Mouse (Mus musculus) myocyte (in vitro differentiated cells): ENCODE results near the gene Prkcb.

ENCODE experiments used
- CEBPB ChIP-seq: IDR thresholded peaks from 2 replicates; pipeline ENCODE4 v1.6.1; 2011; ENCODE audit warnings: mild to moderate bottlenecking, moderate library complexity; ENCODE audit not compliant: poor library complexity, insufficient read depth, severe bottlenecking
- E2F4 ChIP-seq: IDR thresholded peaks from one replicate; pipeline ENCODE4 v1.6.1; 2011; ENCODE audit warnings: mild to moderate bottlenecking, control low read depth, moderate library complexity; ENCODE audit not compliant: insufficient read depth
- MAX ChIP-seq: IDR thresholded peaks from one replicate; pipeline ENCODE4 v1.6.1; 2011; ENCODE audit warnings: low read depth, mild to moderate bottlenecking, control low read depth
- MYOD1 ChIP-seq, 3 experiments: IDR thresholded peaks; one replicate each; pipeline ENCODE4 v1.6.1; 2011; ENCODE audit warnings: control low read depth in 2 of 3, low read depth in 2 of 3, mild to moderate bottlenecking in 2 of 3, moderate library complexity in 1 of 3; ENCODE audit not compliant: insufficient read length in 2 of 3, control insufficient read depth in 1 of 3
- MYOG ChIP-seq, 3 experiments: IDR thresholded peaks; one replicate each; pipeline ENCODE4 v1.6.1; 2011; ENCODE audit warnings: control low read depth in 2 of 3, low read depth in 2 of 3, mild to moderate bottlenecking in 2 of 3; ENCODE audit not compliant: insufficient read length in 2 of 3, control insufficient read depth in 1 of 3, insufficient read depth in 1 of 3
- POLR2A ChIP-seq: IDR thresholded peaks from one replicate; pipeline ENCODE4 v1.6.1; 2011; ENCODE audit warnings: low read depth, mild to moderate bottlenecking, control low read depth, moderate library complexity; ENCODE audit not compliant: insufficient read length
- POLR2AphosphoS2 ChIP-seq: IDR thresholded peaks from one replicate; pipeline ENCODE4 v1.6.1; 2011; ENCODE audit warnings: low read depth, control low read depth; ENCODE audit not compliant: insufficient read length
- REST ChIP-seq: IDR thresholded peaks from one replicate; pipeline ENCODE4 v1.6.1; 2011; ENCODE audit warnings: mild to moderate bottlenecking, control low read depth, moderate library complexity; ENCODE audit not compliant: insufficient read depth, insufficient read length
- TCF12 ChIP-seq: IDR thresholded peaks from one replicate; pipeline ENCODE4 v1.6.1; 2011; ENCODE audit warnings: mild to moderate bottlenecking, control low read depth; ENCODE audit not compliant: poor library complexity, insufficient read depth, severe bottlenecking
- USF1 ChIP-seq: IDR thresholded peaks from one replicate; pipeline ENCODE4 v1.6.1; 2011; ENCODE audit warnings: low read depth, mild to moderate bottlenecking, control low read depth, moderate library complexity

GRCm38 (mm10) chr7:122613876-122614275, 325.3 kb downstream of the Prkcb start:
- TF ChIP-seq POLR2A, result no peak
- no peak for TF ChIP-seq POLR2AphosphoS2
- TF ChIP-seq MAX, result no peak
- no peak for TF ChIP-seq E2F4
- no peak for TF ChIP-seq MYOD1 (IDR thresholded peaks at IDR 0.05; ENCODE audit: control insufficient read depth in 1 of 3, insufficient read length in 2 of 3, low read depth in 2 of 3)
- TF ChIP-seq USF1, result no peak
- TF ChIP-seq TCF12, result no peak
- TF ChIP-seq MYOG (IDR thresholded peaks at IDR 0.05; ENCODE audit: control insufficient read depth in 1 of 3, insufficient read depth in 1 of 3, insufficient read length in 2 of 3, low read depth in 2 of 3), result no peak
- no peak for TF ChIP-seq CEBPB
- TF ChIP-seq REST, result no peak
